Mouse (Mus musculus) cerebellum, adult 2 months (tissue): ENCODE results near the gene Cdh15.

ENCODE experiments used
- CTCF ChIP-seq: fragments of 200-500 bp; IDR thresholded peaks from 2 replicates; pipeline ENCODE4 v1.5.1; 2011; ENCODE audit warnings: low read depth, mild to moderate bottlenecking, control low read depth, low read length, moderate library complexity, borderline replicate concordance; ENCODE audit not compliant: insufficient read depth
- POLR2A ChIP-seq: fragments of 200-500 bp; IDR thresholded peaks from 2 replicates; pipeline ENCODE4 v1.6.1; 2011; ENCODE audit warnings: low read length, control low read depth, borderline replicate concordance; ENCODE audit not compliant: insufficient read depth

- TF ChIP-seq POLR2A (no peak), CTCF (no peak)
Measured at GRCm38 (mm10) chr8:122814608-122815007, 33.2 kb upstream of the Cdh15 start.
